Mouse (Mus musculus) testis, adult 2 months (tissue): ENCODE results near the gene Zfp46. TPM values are rescaled to one million over a fixed set of nuclear protein-coding genes. Genes with fewer than 3 reads are reported as not detected.

Source experiments
- H3K27ac ChIP-seq: fragments of 200-500 bp; 2 replicates; pipeline ENCODE4 v1.5.1; 2012; ENCODE audit warnings: low read depth, low read length; ENCODE audit not compliant: control insufficient read depth, insufficient read depth
- H3K27me3 ChIP-seq: fragments of 200-500 bp; 2 replicates; pipeline ENCODE4 v1.6.1; 2012; ENCODE audit warnings: mild to moderate bottlenecking, low read length, moderate library complexity; ENCODE audit not compliant: control insufficient read depth, insufficient read depth
- H3K36me3 ChIP-seq: fragments of 200-500 bp; 2 replicates; pipeline ENCODE4 v1.6.1; 2012; ENCODE audit warnings: mild to moderate bottlenecking, low read length; ENCODE audit not compliant: control insufficient read depth, insufficient read depth
- H3K4me1 ChIP-seq: fragments of 200-500 bp; 2 replicates; pipeline ENCODE4 v1.6.1; 2012; ENCODE audit warnings: low read length; ENCODE audit not compliant: control insufficient read depth, insufficient read depth
- H3K4me3 ChIP-seq: fragments of 200-500 bp; 2 replicates; pipeline ENCODE4 v1.5.1; 2012; ENCODE audit warnings: low read depth, mild to moderate bottlenecking, low read length, moderate library complexity, mixed read lengths; ENCODE audit not compliant: control insufficient read depth
- CTCF ChIP-seq: fragments of 200-500 bp; IDR thresholded peaks from 2 replicates; pipeline ENCODE4 v1.5.1; 2012; ENCODE audit warnings: low read depth, mild to moderate bottlenecking, inconsistent platforms, low read length, moderate library complexity; ENCODE audit not compliant: control insufficient read depth, insufficient read depth, insufficient replicate concordance
- POLR2A ChIP-seq: fragments of 200-500 bp; IDR thresholded peaks from 2 replicates; pipeline ENCODE4 v1.6.1; 2012; ENCODE audit warnings: low read depth, mild to moderate bottlenecking, inconsistent platforms, low read length, moderate library complexity; ENCODE audit not compliant: control insufficient read depth
- polyA plus RNA-seq: library from polyadenylated mRNA; depleted of rRNA; stranded (reverse); fragments of >200 nt; gene quantifications from 2 replicates; pipeline ENCODE4 v1.2.3, GENCODE M21; 2012

Gene Zfp46
- polyA plus RNA-seq, 1 experiment = 5.4 TPM

DNA sequence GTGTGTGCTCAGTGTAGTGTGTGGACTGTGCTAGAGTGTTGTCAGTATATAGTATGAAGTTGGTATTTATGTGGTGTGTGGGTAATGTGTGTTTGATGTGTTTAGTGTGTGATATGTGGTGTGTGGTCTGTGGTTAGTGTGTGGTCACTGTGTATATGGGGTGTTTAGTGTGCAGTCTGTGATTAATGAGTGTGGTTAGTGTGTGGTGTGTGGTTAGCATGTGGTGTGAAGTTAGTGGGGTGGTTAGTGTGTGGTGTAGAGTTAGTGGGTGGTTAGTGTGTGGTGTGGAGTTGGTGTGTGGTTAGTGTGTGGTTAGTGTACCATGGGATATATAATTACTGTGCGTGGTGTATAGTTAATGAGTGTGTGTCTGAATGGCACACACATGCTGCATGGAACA is 15.6 kb upstream of the Zfp46 start:
- H3K36me3 ChIP-seq = no peaks in the 10 kb centered on the region
- H3K4me3 ChIP-seq = no peak overlapping the region
- TF ChIP-seq POLR2A (no peak), CTCF (no peak)
- H3K4me1 ChIP-seq = peaks cover 9% of the 10 kb centered on the region
- H3K27me3 ChIP-seq = no peaks in the 10 kb centered on the region
- no peak overlapping the region for H3K27ac ChIP-seq

DNA sequence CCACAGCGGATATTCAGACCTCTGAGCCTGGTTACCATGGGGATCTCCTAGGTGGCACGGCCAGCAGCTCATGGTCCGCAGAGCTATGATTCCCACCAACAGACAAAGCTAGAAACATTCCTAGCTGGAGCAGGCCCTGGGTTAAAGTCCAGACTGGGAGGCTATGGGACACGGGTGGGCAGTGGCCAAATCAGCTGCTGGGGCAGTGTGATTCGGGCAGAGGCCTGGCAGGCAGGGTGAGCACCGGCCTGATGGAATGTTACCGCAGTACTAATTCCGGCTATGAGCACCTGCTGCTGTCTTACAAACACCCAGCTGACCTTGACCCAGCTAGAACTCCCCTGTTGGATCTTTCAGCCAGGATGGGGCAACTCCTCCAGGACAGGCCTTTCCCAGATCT is 13.8 kb upstream of the Zfp46 start:
- Histone ChIP-seq H3K4me1 (peaks cover 9% of the 10 kb centered on the region), H3K36me3 (no peaks in the 10 kb centered on the region), H3K4me3 (no peak overlapping the region), H3K27ac (no peak overlapping the region), H3K27me3 (no peaks in the 10 kb centered on the region)
- TF ChIP-seq CTCF (0 out of 2 replicates have a peak, but pooled peaks have one; percentile 6), POLR2A (no peak)

DNA sequence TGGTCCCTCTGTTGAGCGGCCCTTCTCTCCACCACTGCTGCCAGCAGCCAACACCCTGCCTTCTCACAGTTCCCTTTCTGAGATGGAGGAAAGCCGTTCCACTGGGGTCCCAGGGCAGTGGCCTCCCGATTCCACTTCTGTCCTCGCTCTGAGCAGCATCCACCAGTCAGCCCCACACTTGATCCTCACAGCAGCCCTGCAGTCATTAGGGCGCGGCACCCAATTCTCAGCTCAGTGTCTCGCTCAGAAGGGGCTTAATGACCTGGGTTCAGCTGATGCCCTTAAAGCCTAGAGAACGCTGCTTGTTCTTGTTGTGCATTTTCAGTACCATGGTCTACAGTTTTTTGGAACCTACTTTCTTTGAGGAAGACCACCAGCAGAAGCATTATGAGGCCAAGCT is 3.4 kb upstream of the Zfp46 start:
- Histone ChIP-seq H3K27me3 (no peaks in the 10 kb centered on the region), H3K36me3 (no peaks in the 10 kb centered on the region), H3K4me3 (no peak overlapping the region), H3K4me1 (peaks cover 11% of the 10 kb centered on the region), H3K27ac (no peak overlapping the region)
- TF ChIP-seq CTCF = no peak
- no peak for TF ChIP-seq POLR2A

DNA sequence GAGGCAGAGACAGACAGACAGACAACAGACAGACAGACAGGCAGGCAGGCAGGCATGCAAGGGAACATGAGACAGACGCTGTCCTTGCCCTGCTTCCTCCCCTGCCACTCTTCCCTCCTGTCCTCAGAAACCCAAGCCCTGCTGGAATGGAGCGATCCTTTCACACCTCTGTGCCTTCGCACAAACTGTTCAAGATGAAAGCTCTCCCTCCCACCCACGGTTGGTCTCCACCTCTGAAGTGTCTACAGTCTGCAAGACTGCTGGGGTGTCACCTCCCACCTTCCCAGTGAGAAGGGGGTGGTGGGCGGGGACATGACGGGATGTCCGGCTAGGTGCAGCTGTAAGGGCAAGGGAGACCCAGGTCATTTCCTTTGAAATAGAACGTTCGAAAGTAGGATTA is 2.9 kb upstream of the Zfp46 start:
- H3K27me3 ChIP-seq = no peaks in the 10 kb centered on the region
- H3K36me3 ChIP-seq = no peaks in the 10 kb centered on the region
- H3K4me1 ChIP-seq = peaks cover 11% of the 10 kb centered on the region
- no peak overlapping the region for H3K4me3 ChIP-seq
- TF ChIP-seq CTCF (no peak), POLR2A (no peak)
- H3K27ac ChIP-seq = no peak overlapping the region

DNA sequence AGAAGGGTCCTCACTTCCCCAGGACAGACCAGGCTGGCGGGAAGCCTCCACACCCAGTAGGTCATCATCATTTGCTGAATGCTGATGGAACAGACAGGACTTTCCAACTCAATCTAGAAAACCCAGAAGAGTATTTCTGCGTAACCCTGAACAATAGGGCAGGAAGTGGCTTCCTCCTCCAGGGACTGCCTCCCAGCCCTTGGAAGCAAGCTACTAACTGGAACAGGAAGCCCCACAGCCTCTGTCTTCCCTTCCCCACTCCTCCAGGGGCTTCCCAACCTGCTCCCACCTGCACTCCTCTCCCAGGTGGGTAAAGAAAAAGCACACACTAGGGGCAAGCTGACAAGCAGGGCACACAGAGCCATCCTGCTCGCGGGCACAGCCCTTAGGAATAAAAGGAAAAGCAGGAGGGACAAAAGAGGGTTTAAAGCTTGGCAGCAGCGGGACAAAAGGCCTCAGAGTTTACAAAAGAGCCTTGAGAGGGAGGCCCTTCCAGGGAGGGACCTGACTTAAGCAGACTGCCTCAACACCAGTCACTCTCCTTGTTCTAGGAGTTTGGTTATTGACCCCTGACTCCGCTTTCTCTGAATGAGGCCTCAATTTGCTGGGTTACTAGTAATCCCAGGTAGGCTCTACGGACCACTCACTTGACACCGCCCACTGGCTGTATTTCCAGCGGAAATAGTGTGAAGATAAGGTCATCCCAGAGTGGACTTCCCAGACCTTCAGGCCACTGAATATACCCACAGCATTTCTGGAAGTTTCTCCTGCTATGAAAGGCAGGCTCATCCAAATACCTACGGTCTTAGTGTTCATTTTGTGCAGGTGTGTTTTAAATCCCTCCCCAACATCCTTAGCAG is 1.6 kb upstream of the Zfp46 start:
- Histone ChIP-seq H3K36me3 (no peaks in the 10 kb centered on the region), H3K4me3 (no peak overlapping the region), H3K4me1 (peaks cover 11% of the 10 kb centered on the region), H3K27me3 (no peaks in the 10 kb centered on the region), H3K27ac (peak overlapping the region; percentile 22; the same call in 1 of the 2 replicates)
- no peak for TF ChIP-seq CTCF
- TF ChIP-seq POLR2A = no peak

DNA sequence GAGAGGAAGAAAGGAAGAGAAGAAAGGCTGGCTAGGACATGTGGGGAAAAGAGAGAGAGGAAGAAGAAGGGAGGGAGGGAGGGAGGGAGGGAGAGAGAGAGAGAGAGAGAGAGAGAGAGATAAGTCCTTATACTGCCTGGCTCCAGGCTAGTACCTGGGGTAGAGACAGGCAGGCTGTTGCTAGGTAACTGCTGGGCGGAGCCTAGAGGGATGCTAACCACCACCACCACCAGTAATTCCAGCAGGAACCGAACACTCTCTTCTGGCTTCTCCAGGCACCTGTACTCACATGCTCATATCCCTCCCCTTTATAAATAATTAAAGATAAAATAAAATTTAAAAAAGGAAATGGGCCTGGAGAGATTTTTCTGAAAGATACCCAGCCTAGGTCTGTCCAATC is 700 bp upstream of the Zfp46 start:
- TF ChIP-seq CTCF (no peak), POLR2A (no peak)
- H3K4me1 ChIP-seq = peaks cover 11% of the 10 kb centered on the region
- H3K4me3 ChIP-seq = no peak overlapping the region
- no peaks in the 10 kb centered on the region for H3K27me3 ChIP-seq
- H3K27ac ChIP-seq = no peak overlapping the region
- peaks cover 1% of the 10 kb centered on the region; the same call in 1 of the 2 replicates for H3K36me3 ChIP-seq

DNA sequence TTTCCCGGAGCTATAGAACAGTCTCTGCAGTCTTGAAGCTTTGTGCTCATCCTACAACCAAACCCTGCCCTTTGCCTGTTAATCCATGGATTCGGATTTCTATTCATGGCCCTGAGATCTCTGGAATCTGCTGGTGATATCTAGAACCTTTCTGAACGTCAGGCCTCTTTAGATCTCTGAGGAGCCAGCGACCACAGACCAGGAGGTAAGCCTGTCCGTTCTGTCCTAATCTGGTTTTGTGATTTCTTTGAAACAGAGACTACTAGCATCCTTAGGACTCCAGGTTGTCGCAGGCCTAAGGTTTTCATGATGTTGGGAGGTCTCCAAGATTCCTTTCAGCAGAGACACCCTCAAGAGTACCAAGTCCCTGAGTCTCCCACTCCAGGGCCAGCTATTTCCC is 408 bp downstream of the Zfp46 start:
- peaks cover 1% of the 10 kb centered on the region; the same call in 1 of the 2 replicates for H3K36me3 ChIP-seq
- no peaks in the 10 kb centered on the region for H3K27me3 ChIP-seq
- no peak for TF ChIP-seq POLR2A
- no peak for TF ChIP-seq CTCF
- peak overlapping the region; percentile 88 for H3K4me3 ChIP-seq
- peak overlapping the region; percentile 81 for H3K27ac ChIP-seq
- H3K4me1 ChIP-seq = peaks cover 15% of the 10 kb centered on the region
